Mouse (Mus musculus): ENCODE measurements around the gene Pipox.

- TF ChIP-seq CTCF (IDR thresholded peaks at IDR 0.05; ENCODE audit: borderline replicate concordance, control insufficient read depth, extremely low read depth, insufficient read depth, low read length, poor library complexity), result no peak
- no peak for TF ChIP-seq POLR2A (IDR thresholded peaks at IDR 0.05; ENCODE audit: control insufficient read depth, extremely low read depth, insufficient read depth, low read length, poor library complexity)
Observed at GRCm38 (mm10) chr11:77889484-77889883, 4.4 kb downstream of the Pipox start.
